Mouse (Mus musculus) midbrain, embryonic 12.5 days (tissue): ENCODE results near the gene Sik2. TPM values are rescaled to one million over a fixed set of nuclear protein-coding genes. Genes with fewer than 3 reads are reported as not detected.
A peak's percentile ranks its signal among the peaks of the same experiment; 100 is the strongest.

Experiments
- ATAC-seq: fragments of 200-750 bp; cut with Nextera tagmentation; 2 replicates; pipeline ENCODE4 v1.8.0; 2017; ENCODE audit warnings: low read depth, moderate TSS enrichment, moderate library complexity; ENCODE audit not compliant: low FRiP score
- H3K27ac ChIP-seq: fragments of 300-500 bp; sonication (generic); replicated peaks from 2 replicates; pipeline ENCODE4 v1.5.1; 2016; ENCODE audit warnings: mild to moderate bottlenecking
- H3K27me3 ChIP-seq: fragments of 300-500 bp; sonication (generic); 2 replicates; pipeline ENCODE4 v1.6.1; 2016; ENCODE audit warnings: mild to moderate bottlenecking
- H3K36me3 ChIP-seq: fragments of 300-500 bp; sonication (generic); 2 replicates; pipeline ENCODE4 v1.6.1; 2016
- H3K4me1 ChIP-seq: fragments of 300-500 bp; sonication (generic); 2 replicates; pipeline ENCODE4 v1.6.1; 2016
- H3K4me2 ChIP-seq: fragments of 300-500 bp; sonication (generic); replicated peaks from 2 replicates; pipeline ENCODE4 v1.6.1; 2016; ENCODE audit warnings: mild to moderate bottlenecking, moderate library complexity
- H3K4me3 ChIP-seq: fragments of 300-500 bp; sonication (generic); 2 replicates; pipeline ENCODE4 v1.5.1; 2016; ENCODE audit warnings: mild to moderate bottlenecking
- H3K9ac ChIP-seq: fragments of 300-500 bp; sonication (generic); replicated peaks from 2 replicates; pipeline ENCODE4 v1.6.1; 2016; ENCODE audit warnings: mild to moderate bottlenecking, moderate library complexity
- H3K9me3 ChIP-seq: fragments of 300-500 bp; sonication (generic); 2 replicates; pipeline ENCODE4 v1.6.1; 2016; ENCODE audit warnings: mild to moderate bottlenecking
- WGBS: fragments of 180-500 bp; shearing (Covaris S2); methylation state at CpG from one replicate; pipeline ENCODE4 v1.1.7; 2016; 5-methylcytosine and 5-hydroxymethylcytosine counted together
- polyA plus RNA-seq: library from polyadenylated mRNA; unstranded; fragments of >200 nt; fragmentation: Nextera tagmentation; extraction: Ambion mirVana; gene quantifications from 2 replicates; pipeline ENCODE4 v1.2.1, GENCODE M21; 2016

The Sik2 gene
- polyA plus RNA-seq, 1 experiment from 2014 or later, result 15.1 TPM

DNA sequence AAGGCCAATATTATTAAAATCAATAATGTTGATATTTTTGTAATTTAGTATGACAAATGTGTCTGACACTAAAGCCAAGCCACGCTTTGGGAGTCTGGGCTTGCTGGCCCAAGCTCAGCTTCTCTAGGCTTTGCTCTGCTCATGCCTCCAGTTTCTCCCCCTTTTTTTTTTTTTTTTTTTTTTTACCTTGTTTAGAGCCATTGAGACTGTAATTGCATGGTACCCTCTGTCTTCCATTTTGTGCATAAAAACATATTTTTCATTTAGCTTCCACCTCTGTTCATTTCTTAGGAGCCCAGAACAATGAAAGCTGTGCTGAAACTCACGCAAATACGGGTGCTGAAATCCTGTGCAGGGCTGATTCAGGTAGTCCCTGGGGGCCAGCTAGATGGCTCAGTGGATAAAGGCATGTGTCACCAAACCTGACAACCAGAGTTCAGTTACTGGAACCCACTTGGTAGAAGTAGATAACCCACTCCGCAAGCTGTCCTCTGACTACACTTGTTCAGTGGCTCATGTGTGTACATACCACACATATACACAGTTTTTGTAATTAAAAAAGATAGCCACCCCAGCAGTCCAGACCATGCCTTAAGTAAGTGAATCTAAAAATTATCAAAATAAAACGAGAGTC lies 153.6 kb downstream of the Sik2 start:
- 90% methylated on average over 5 of the region's 5 CpGs for WGBS
- H3K9ac ChIP-seq, result no peak overlapping the region
- H3K36me3 ChIP-seq, result peaks cover 14% of the 10 kb centered on the region
- no peak overlapping the region for H3K4me2 ChIP-seq
- no peak for ATAC-seq
- no peak overlapping the region for H3K27ac ChIP-seq
- H3K9me3 ChIP-seq, result no peaks in the 10 kb centered on the region
- H3K4me3 ChIP-seq, result no peak overlapping the region
- H3K27me3 ChIP-seq, result peaks cover 4% of the 10 kb centered on the region; the same call in 1 of the 2 replicates
- peaks cover 33% of the 10 kb centered on the region for H3K4me1 ChIP-seq

DNA sequence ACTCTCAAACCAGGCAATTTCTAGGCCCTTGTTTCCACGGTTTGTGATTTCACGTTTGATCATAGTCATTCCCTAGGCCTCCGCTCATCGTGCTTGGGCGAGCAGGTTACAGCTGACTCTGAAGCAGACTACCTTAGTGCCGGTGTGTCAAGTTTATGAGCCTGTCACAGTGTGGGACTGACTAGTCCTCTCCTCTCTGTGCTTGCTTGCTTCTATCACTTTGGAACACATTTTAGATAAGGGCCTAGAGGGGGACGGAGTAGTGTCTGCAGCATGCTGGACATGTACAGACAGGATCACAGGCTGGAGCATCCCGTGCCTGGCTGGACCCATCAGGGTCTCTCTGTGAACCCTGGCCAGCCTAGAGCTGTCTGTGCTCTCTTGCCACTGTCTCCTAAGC lies 154.5 kb downstream of the Sik2 start:
- no peak overlapping the region for H3K27ac ChIP-seq
- no peak overlapping the region for H3K9ac ChIP-seq
- peaks cover 33% of the 10 kb centered on the region for H3K4me1 ChIP-seq
- H3K4me2 ChIP-seq, result no peak overlapping the region
- H3K27me3 ChIP-seq, result peaks cover 5% of the 10 kb centered on the region; the same call in 1 of the 2 replicates
- H3K9me3 ChIP-seq, result no peaks in the 10 kb centered on the region
- peaks cover 6% of the 10 kb centered on the region for H3K36me3 ChIP-seq
- no peak for ATAC-seq
- WGBS, result 70% methylated on average over 8 of the region's 8 CpGs
- H3K4me3 ChIP-seq, result no peak overlapping the region

DNA sequence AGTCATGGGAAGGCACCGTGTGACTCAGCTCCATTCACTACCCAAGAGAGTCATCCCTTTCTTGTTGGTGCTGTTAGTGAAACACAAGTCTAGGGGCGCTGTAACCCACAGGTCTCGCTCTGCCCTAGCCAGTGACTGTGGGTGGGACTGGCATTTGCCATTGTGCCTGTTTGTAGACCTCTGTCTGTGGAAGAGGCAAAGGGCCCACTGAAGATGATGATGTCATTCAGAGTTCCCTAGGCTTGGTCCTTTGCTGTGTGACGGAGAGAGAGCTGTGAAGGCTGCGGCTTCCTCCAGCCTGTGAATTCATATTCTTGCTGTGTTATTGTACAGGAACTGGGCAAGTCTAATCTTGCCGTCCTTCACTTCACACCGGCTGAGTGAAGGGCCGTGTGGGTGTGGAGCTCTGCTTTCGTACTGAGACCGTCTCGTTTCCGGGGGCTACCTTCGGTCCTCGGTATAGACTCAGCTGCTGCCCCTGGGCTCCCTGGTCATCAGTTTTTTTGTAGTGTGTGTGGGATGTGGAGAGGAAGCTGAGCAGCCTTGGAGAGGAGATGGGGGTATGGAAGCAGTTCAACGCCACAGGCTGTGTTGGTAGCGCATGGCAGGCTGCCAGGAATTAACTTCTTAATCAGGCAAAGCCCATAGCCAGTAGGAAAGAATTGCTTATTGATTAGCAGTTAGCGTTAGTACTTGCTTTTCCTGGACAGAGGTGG lies 156.1 kb downstream of the Sik2 start:
- Histone ChIP-seq H3K27ac (no peak overlapping the region), H3K36me3 (no peaks in the 10 kb centered on the region), H3K9ac (no peak overlapping the region), H3K4me2 (no peak overlapping the region), H3K9me3 (no peaks in the 10 kb centered on the region), H3K4me1 (peaks cover 28% of the 10 kb centered on the region), H3K27me3 (peaks cover 5% of the 10 kb centered on the region; the same call in 1 of the 2 replicates), H3K4me3 (no peak overlapping the region)
- WGBS, result 80% methylated on average over 17 of the region's 17 CpGs
- no peak for ATAC-seq

DNA sequence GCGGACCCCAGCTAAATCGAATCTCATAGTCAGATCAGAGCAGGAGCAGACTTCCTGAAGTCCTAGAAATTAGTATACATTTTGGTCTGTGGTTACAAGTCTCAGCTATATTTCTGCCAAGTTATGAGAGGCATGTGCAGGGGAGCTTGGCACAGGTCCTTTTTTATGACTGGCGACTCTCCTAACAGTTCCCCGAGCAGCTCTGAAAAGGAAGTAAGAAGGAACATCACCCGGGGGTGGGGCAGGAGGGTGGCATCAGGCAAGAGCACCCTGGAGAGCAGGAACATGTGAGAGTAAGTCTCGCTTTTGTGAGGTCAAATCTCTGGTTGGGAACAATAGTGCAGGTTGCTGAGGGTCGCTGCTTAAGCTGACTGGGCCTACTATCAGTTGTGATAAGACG lies 158.2 kb downstream of the Sik2 start:
- no peaks in the 10 kb centered on the region for H3K9me3 ChIP-seq
- 38% methylated on average over 8 of the region's 8 CpGs for WGBS
- no peaks in the 10 kb centered on the region for H3K36me3 ChIP-seq
- no peak overlapping the region for H3K4me3 ChIP-seq
- H3K4me2 ChIP-seq, result 0 out of 2 replicates have a peak overlapping the region, but pooled peaks have one; percentile 19
- 0 out of 2 replicates have a peak overlapping the region, but pooled peaks have one; percentile 17 for H3K9ac ChIP-seq
- ATAC-seq, result no peak
- H3K4me1 ChIP-seq, result peaks cover 19% of the 10 kb centered on the region
- H3K27ac ChIP-seq, result no peak overlapping the region
- H3K27me3 ChIP-seq, result peaks cover 5% of the 10 kb centered on the region; the same call in 1 of the 2 replicates

DNA sequence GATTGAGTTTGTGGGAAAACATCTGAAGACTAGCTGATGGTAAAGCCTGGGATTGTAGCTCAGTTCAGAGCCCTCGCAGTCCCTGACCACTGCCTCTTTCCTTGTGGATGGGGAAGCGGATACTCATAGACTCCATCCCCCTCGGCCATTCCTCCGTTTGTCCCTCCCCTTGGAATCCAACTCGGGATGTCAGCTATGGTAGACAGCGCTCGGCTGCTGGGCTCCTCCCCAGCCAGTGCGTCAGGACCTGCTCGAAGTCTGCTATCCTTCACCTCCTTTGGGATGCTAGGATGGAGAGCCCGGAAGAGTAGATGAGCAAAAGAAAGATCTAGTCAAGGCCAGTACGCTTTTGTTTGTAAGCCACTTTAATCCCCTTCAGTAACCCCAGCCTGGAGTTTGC lies 158.6 kb downstream of the Sik2 start:
- no peaks in the 10 kb centered on the region for H3K36me3 ChIP-seq
- 0 out of 2 replicates have a peak overlapping the region, but pooled peaks have one; percentile 17 for H3K9ac ChIP-seq
- no peak overlapping the region for H3K4me3 ChIP-seq
- no peaks in the 10 kb centered on the region for H3K9me3 ChIP-seq
- H3K4me1 ChIP-seq, result peaks cover 19% of the 10 kb centered on the region
- H3K27ac ChIP-seq, result no peak overlapping the region
- no peak for ATAC-seq
- H3K4me2 ChIP-seq, result 0 out of 2 replicates have a peak overlapping the region, but pooled peaks have one; percentile 19
- H3K27me3 ChIP-seq, result peaks cover 5% of the 10 kb centered on the region; the same call in 1 of the 2 replicates
- 13% methylated on average over 11 of the region's 11 CpGs for WGBS

DNA sequence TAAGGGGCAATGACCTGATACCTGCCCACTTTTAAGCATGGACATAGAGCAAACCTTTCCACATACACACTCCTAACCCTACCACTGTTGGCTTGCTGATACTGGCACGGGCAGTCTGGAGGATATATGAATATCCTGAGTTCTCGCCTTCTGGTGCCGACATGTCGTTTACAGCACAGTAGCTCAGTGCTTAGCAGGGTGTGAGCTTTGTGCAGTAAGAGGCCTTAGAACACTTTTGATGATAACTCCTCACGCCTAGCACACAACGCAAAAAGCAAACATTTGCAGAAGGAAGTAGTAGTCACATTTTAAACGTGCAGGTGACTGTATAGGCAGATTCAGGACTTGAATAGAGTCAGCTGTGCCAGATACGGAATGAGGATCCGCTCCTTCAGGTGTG lies 159.1 kb downstream of the Sik2 start:
- H3K4me3 ChIP-seq, result no peak overlapping the region
- ATAC-seq, result no peak
- H3K4me2 ChIP-seq, result no peak overlapping the region
- H3K27ac ChIP-seq, result no peak overlapping the region
- peaks cover 19% of the 10 kb centered on the region for H3K4me1 ChIP-seq
- no peak overlapping the region for H3K9ac ChIP-seq
- WGBS, result 78% methylated on average over 9 of the region's 9 CpGs
- H3K27me3 ChIP-seq, result peaks cover 5% of the 10 kb centered on the region; the same call in 1 of the 2 replicates
- H3K9me3 ChIP-seq, result no peaks in the 10 kb centered on the region
- no peaks in the 10 kb centered on the region for H3K36me3 ChIP-seq

DNA sequence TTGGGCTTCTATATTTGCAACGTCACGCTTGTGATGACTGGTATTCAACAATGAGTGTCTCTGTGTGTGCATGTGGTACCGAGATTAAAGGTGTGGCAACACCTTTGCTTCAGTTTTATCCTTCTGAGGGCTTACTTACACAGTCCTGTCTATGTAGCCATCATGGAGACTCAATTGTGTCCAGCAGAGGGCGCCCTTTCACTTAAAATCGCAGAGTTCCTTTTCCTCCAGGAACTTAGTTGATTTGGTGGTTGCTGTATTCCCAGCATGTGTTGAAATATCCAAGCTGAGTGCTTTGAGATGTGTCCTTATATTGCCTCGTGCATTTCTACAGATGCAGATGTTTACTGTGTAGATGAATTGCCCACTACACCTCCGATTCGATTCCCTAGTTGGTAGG lies 159.6 kb downstream of the Sik2 start:
- H3K36me3 ChIP-seq, result no peaks in the 10 kb centered on the region
- H3K4me3 ChIP-seq, result no peak overlapping the region
- peak; percentile 67; the same call in 1 of the 2 replicates for ATAC-seq
- no peak overlapping the region for H3K4me2 ChIP-seq
- peaks cover 19% of the 10 kb centered on the region for H3K4me1 ChIP-seq
- no peak overlapping the region for H3K9ac ChIP-seq
- H3K27ac ChIP-seq, result no peak overlapping the region
- no peaks in the 10 kb centered on the region for H3K9me3 ChIP-seq
- peaks cover 5% of the 10 kb centered on the region; the same call in 1 of the 2 replicates for H3K27me3 ChIP-seq
- WGBS, result 24% methylated on average over 8 of the region's 8 CpGs

DNA sequence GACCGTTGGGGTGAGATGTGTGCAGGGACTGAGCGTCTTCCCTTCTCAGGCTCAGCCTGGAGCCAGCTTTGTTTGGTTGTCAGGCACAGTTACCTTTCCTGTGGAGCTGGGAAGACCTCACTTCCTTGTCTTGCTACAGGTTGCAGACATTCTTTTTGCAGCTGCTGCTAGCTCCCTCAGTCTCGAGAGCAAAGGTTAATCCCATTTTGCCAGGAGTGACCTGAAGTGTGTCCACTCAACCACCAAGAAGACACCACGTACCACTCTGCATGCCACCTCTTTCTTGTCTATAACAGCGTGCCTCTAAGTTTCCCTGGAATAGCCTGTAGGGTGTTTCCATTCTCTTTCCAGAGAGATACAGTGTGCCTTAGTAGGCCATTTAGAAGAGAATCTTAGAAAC lies 160.1 kb downstream of the Sik2 start:
- H3K27ac ChIP-seq, result no peak overlapping the region

DNA sequence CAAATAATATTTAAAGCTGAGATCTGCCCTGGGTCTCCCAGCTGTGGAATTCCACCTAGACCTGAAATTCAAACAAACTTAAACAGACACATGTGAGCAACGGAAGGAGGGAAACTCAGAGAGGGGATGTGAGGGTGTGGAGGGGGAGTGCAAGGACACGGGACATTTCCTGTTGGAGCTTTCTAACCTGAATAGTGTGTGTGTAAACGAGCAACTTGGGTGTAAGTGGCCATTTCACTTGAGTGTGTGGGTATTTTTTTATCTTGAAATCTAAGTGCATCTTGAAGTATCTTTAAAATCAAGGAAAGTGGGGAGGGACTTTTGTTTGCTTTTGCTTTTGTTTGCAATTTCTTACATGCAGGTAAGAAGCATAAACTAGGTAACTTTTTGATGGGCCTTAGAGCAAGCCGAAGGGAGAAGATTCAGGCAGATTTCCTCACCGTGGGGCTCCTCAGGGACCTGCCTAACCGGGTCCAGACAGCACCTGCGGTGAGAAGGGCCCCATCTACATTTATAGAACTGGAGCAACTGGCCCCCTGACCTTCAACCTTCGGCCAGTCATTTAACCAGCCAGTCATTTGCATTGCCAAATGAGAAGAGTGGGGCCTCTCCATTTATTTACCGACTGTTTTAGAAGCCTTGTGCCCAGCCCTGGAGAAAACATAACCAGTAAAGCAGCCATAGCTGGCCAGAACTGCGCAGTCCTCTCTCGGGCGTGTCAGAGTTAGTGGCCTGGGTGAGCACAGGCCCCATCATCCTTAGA lies 161.1 kb downstream of the Sik2 start:
- H3K9ac ChIP-seq, result no peak overlapping the region
- ATAC-seq, result no peak
- no peak overlapping the region for H3K4me2 ChIP-seq
- peaks cover 10% of the 10 kb centered on the region; the same call in 1 of the 2 replicates for H3K4me1 ChIP-seq
- peaks cover 7% of the 10 kb centered on the region for H3K36me3 ChIP-seq
- no peaks in the 10 kb centered on the region for H3K9me3 ChIP-seq
- no peak overlapping the region for H3K27ac ChIP-seq
- H3K4me3 ChIP-seq, result no peak overlapping the region
- peaks cover 5% of the 10 kb centered on the region; the same call in 1 of the 2 replicates for H3K27me3 ChIP-seq
- 76% methylated on average over 12 of the region's 12 CpGs for WGBS

More for the DNA sequence above, 160.1 kb downstream of the Sik2 start:
- Histone ChIP-seq H3K4me3 (no peak overlapping the region), H3K36me3 (peaks cover 3% of the 10 kb centered on the region; the same call in 1 of the 2 replicates), H3K4me2 (no peak overlapping the region), H3K9me3 (no peaks in the 10 kb centered on the region), H3K27me3 (peaks cover 5% of the 10 kb centered on the region; the same call in 1 of the 2 replicates), H3K9ac (no peak overlapping the region), H3K4me1 (peaks cover 16% of the 10 kb centered on the region)
- 54% methylated on average over 5 of the region's 5 CpGs for WGBS
- ATAC-seq, result no peak

DNA sequence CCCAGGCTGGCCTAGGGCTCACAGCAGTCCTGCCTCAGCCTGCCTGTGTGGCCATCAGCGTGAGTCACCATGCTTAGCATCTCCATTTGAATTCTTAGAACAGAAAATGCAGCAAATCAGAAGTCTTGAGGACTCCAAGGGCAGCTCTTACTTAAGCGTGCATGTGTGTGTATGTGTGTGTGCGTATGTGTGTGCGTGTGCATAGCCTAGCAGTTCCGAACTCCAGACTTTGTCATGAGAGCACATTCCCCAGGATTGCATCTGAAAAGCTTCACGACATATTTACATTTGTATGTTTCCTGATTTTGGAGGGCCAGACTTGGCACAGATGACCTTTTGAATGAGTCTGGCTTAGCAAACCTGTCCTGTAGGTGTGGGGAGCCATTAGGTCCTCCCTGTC lies 161.7 kb downstream of the Sik2 start:
- no peak for ATAC-seq
- Histone ChIP-seq H3K9ac (no peak overlapping the region), H3K9me3 (no peaks in the 10 kb centered on the region), H3K4me1 (peaks cover 7% of the 10 kb centered on the region; the same call in 1 of the 2 replicates), H3K27ac (no peak overlapping the region), H3K4me3 (no peak overlapping the region), H3K4me2 (no peak overlapping the region), H3K36me3 (peaks cover 10% of the 10 kb centered on the region), H3K27me3 (peaks cover 5% of the 10 kb centered on the region; the same call in 1 of the 2 replicates)
- 92% methylated on average over 6 of the region's 6 CpGs for WGBS

DNA sequence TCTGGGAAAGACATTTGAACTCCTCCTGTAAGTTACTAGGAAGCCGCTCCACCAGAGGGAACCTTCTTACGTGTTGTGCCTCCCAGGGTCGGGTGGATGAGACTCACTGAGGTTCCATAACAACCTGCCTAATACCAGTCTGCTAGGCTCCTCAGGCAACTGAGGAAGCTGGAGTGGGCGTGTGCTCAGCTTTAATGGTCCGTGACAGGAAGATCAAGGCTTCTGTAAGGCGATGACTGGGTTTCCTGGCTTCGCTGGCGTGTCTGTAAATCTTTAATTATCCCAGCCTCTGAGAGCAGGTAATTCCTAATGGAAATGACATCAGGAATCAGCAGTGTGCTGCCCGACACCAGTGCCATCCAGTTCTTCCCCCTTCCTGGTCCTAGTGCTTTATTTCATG lies 163.3 kb downstream of the Sik2 start:
- ATAC-seq, result no peak
- Histone ChIP-seq H3K27me3 (peaks cover 3% of the 10 kb centered on the region; the same call in 1 of the 2 replicates), H3K4me1 (peaks cover 2% of the 10 kb centered on the region; the same call in 1 of the 2 replicates), H3K4me2 (no peak overlapping the region), H3K9ac (no peak overlapping the region), H3K27ac (no peak overlapping the region), H3K9me3 (no peaks in the 10 kb centered on the region), H3K36me3 (peaks cover 10% of the 10 kb centered on the region), H3K4me3 (no peak overlapping the region)
- WGBS, result 68% methylated on average over 9 of the region's 9 CpGs
